ENCODE assay signal across 9 mouse cellular contexts in the genomic region with DNA sequence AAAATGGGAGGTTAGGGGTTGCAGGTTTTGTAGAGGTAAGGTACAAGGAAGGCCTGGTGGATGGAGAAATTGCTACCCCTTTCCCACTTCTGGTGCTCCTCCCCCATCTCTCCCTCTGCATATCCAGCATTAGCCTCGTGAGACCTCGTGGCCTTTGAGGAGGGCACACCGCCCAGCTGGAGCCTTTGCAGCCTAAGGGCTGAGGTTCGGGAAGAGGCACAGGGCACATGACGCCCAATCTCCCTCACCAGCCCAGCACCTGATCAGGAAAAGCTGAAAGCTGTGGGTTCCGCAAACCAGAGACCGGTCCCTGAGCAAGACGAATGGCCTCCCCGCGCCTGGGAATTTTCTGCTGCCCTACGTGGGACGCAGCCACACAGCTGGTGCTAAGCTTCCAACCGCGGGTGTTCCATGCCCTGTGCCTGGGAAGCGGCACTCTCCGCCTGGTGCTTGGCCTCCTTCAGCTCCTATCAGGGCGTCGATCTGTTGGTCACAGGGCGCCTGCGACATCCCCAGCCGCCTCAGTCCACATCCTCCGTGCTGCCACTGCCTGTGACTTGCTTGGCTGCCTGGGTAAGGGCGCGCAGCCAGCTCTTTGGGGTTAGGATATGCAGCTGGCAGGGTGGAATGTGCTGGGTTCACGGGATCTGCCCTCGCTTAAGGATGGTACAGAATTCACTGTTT. TPM values are rescaled to one million over a fixed set of nuclear protein-coding genes. Genes with fewer than 3 reads are reported as not detected.
DNase-seq lines count a peak whose midpoint lies in the region; ATAC-seq and TF ChIP-seq lines count a peak whose summit lies in the region.
"Had no signal": no experiment of that assay in that cellular context is flagged by ENCODE, and none has a peak within 500 bp of the region (broad histone marks: within the 10 kb centered on the region; RNA-seq: fewer than 3 reads in every experiment).

A gene (plus strand): TSS at position 202 of the 684 bp plus-strand sequence.

- WGBS in heart, embryonic 13.5 days: 14% methylated on average over 26 of the region's 26 CpGs
- WGBS in kidney, embryonic 15.5 days: 19% methylated on average over 26 of the region's 26 CpGs

- H3K4me3 ChIP-seq in gastrocnemius, adult 2 months: peak within 1 kb of the TSS; percentile 50
- H3K4me3 ChIP-seq in heart, embryonic 13.5 days: peak within 1 kb of the TSS; percentile 40
- peak within 1 kb of the TSS; percentile 25 for H3K4me3 ChIP-seq in kidney, embryonic 15.5 days (replicated peaks)
- H3K4me3 ChIP-seq: myocyte had no signal

- H3K36me3 ChIP-seq in heart, embryonic 13.5 days: no peaks in the 10 kb centered on the region
- H3K36me3 ChIP-seq in kidney, embryonic 15.5 days: no peaks in the 10 kb centered on the region

- H3K9ac ChIP-seq in heart, embryonic 13.5 days: peak within 1 kb of the TSS; percentile 25; the same call in 1 of the 2 replicates
- H3K9ac ChIP-seq in kidney, embryonic 15.5 days: peak within 1 kb of the TSS; percentile 23; the same call in 1 of the 2 replicates

- no peak for TF ChIP-seq CTCF in gastrocnemius, adult 2 months (IDR thresholded peaks at IDR 0.05)

- no peaks in the 10 kb centered on the region for H3K4me1 ChIP-seq in heart, embryonic 13.5 days
- H3K4me1 ChIP-seq in kidney, embryonic 15.5 days: peaks cover 6% of the 10 kb centered on the region; the same call in 1 of the 2 replicates

- DNase-seq in gastrocnemius, adult 2 months: peak; percentile 15
- DNase-seq in gastrocnemius, postnatal 25 days: no peak
- DNase-seq in adrenal gland, adult 8-10 months: peak; percentile 11
- peak; percentile 13 for DNase-seq in mesoderm, embryonic 11.5 days (ENCODE audit: low read depth, low spot score)
- DNase-seq in spleen, adult 18-20 months: no peak
- no peak for DNase-seq in left cerebral cortex, postnatal 36 days (ENCODE audit: low spot score in 2 of 2)

- no peak within 1 kb of the TSS for H3K27ac ChIP-seq in gastrocnemius, adult 2 months
- H3K27ac ChIP-seq in heart, embryonic 13.5 days (replicated peaks): no peak within 1 kb of the TSS
- no peak within 1 kb of the TSS for H3K27ac ChIP-seq in kidney, embryonic 15.5 days

- ATAC-seq in heart, embryonic 13.5 days (ENCODE audit: extremely low read depth, insufficient number of reproducible peaks, low FRiP score, low TSS enrichment): no peak
- ATAC-seq in kidney, embryonic 15.5 days (replicated peaks; ENCODE audit: low FRiP score): peak; percentile 73

- H3K9me3 ChIP-seq in heart, embryonic 13.5 days: no peaks in the 10 kb centered on the region
- no peaks in the 10 kb centered on the region for H3K9me3 ChIP-seq in kidney, embryonic 15.5 days (replicated peaks)

- peak within 1 kb of the TSS; percentile 68 for H3K4me2 ChIP-seq in heart, embryonic 13.5 days
- peak within 1 kb of the TSS; percentile 59 for H3K4me2 ChIP-seq in kidney, embryonic 15.5 days

- peaks cover 17% of the 10 kb centered on the region; the same call in 1 of the 2 replicates for H3K27me3 ChIP-seq in heart, embryonic 13.5 days (replicated peaks)
- H3K27me3 ChIP-seq in kidney, embryonic 15.5 days: peaks cover 41% of the 10 kb centered on the region

- intact Hi-C loops in gastrocnemius, adult 2 months (cut with DNase I): no loop called here
- intact Hi-C loops in left cerebral cortex, postnatal 36 days (cut with DNase I): no loop called here

RNA-seq across cellular contexts. Expression of the gene that starts here (rescaled TPM):
- total RNA-seq in gastrocnemius, adult 2 months (2021): not detected
- not detected for total RNA-seq in gastrocnemius, postnatal 25 days (2021)
- under 1 TPM in 3 of 4 experiments, not detected in 1; 0.20 to 0.40 (median 0.38) TPM for total RNA-seq in adrenal gland, adult 8-10 months (2022)
- polyA plus RNA-seq in heart, embryonic 13.5 days (2015; fragmentation: Nextera tagmentation; extraction: Ambion mirVana): 0.15 TPM in 1 of 2 replicates, not detected in the other
- polyA plus RNA-seq in kidney, embryonic 15.5 days (2015; fragmentation: Nextera tagmentation; extraction: Ambion mirVana): 0.09 and 0.13 TPM in 2 replicates
- total RNA-seq in left cerebral cortex, postnatal 36 days (2021): under 1 TPM in 1 of 2 experiments, not detected in 1; 0.47 TPM

Comparison
In these comparisons a context has a peak if more than half of its experiments do, and no peak if none do; other contexts are left out.
1. Peak in DNase-seq and H3K4me3 ChIP-seq in gastrocnemius, adult 2 months; RNA of the gene not detected or under 1 TPM.
2. Peak in DNase-seq in adrenal gland, adult 8-10 months; RNA of the gene not detected or under 1 TPM.
3. Peak in ATAC-seq, H3K4me3 ChIP-seq, H3K9ac ChIP-seq and H3K4me2 ChIP-seq in kidney, embryonic 15.5 days; RNA of the gene not detected or under 1 TPM.